Mouse (Mus musculus) embryonic stem cell, embryonic (primary cell): ENCODE measurements around the gene Olfr110.
"Not testable (repeated sequence)": the region's sequence is repeated elsewhere in the genome, so short reads cannot be mapped to it uniquely, and the experiment has no call there.

Experiments used
- CTCF ChIA-PET, 4 experiments: fragments of 300-600 bp in 2 of 4; fragments of 350-600 bp in 2 of 4; sonication (Branson Sonifier 250); formaldehyde crosslinking; loops; one replicate each; lab custom pipeline; 2022; ENCODE audit warnings: inconsistent platforms in 2 of 4; lab: Charles Lee
- POLR2A ChIA-PET, 4 experiments: fragments of 300-600 bp in 2 of 4; fragments of 350-600 bp in 2 of 4; sonication (Branson Sonifier 250); formaldehyde crosslinking; loops; one replicate each; lab custom pipeline; 2022; ENCODE audit warnings: antibody characterized with exemption in 4 of 4, inconsistent platforms in 1 of 4; lab: Charles Lee

The Olfr110 gene

DNA sequence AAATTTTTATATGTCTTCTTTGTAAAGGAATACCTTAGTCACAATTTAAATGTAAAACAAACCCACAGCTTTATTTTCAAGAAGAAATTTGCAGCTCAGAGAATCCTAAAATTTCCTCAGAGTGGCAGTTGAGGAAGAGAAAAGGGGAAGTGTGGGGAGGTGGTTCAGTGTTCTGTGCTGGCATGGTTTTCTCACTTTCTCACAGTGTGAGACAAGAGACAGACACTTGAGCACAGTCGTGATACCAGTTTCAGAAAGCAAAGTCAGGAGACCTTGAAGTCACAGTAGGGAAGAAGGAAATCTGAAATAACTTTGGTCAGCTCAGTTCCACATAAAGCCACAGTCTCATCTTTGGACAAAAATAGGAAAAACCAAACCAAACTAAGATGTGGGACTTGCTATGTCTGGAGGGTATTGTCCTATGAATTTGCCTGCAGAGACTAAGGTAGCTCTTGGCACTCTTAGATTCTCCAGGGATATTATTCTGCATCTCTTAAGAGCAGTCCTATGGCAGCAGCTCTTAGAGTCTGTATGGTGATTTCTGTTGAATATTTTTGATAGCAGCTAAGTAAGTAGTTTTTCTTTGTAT lies at the start of gene Olfr110:
Gene Olfr110 (plus strand): TSS at position 539 of the 589 bp plus-strand sequence.
- CTCF ChIA-PET: interaction anchor here in 1 of 4 experiments (0.6 kb wide), 1 partner anchor 593 kb away, joined by 3 read pairs; no protein-coding TSS in a partner anchor
- POLR2A ChIA-PET: no interaction called here

DNA sequence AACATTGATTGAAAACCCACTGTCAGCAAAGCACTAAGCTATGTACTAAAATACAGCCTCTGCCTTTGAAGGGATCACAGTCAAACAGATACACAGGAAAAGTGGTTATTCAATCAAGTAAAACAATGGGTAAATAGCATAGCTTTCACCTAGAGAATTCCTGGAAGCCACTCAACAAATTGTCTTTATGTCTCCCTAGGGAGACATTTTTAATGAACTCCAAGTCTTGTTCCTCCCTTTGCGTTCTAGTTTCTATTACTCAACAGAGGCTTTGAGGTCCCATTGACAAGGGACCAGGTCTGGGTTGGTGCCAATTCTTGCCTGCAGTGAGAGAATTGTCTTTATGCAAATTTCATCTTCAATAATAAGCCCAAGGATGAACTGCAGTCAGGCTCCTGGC lies 47.1 kb upstream of the Olfr110 start, which contains the start of gene Olfr108:
Gene Olfr108 (plus strand): TSS at position 301 of the 400 bp plus-strand sequence.
- CTCF ChIA-PET: no interaction called here
- POLR2A ChIA-PET: no interaction called here

DNA sequence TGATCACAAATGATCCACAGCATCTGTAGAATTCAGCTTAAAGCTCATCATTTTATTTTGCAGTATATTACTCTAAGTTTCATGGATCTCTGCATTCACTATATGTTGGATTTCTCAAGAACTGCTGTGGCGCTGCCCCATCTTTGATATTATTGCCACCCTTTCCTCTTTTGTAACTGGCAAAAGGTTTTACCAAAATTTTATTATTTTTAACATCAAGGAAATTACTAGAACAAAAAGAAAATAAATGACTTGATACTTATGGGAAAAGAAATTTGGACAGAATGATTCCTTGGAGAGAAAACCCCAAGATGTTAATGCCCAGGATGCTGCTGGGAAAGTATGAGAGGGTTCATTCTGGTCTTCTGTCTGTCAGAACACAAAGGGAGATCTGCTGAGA lies 33.7 kb upstream of the Olfr110 start, which contains the start of gene Olfr109:
Gene Olfr109 (plus strand): TSS at position 301 of the 400 bp plus-strand sequence.
- CTCF ChIA-PET: no interaction called here
- POLR2A ChIA-PET: no interaction called here

- ChIA-PET POLR2A (interaction anchor here in 1 of 4 experiments (0.6 kb wide), 1 partner anchor 66 kb away, joined by 5 read pairs; no protein-coding TSS in a partner anchor), CTCF (no interaction called here)
Measured at GRCm38 (mm10) chr17:37483452-37483851, 8.8 kb upstream of the Olfr110 start, which contains the start of gene H2-M2. Gene H2-M2 (minus strand): TSS chr17:37483552.

DNA sequence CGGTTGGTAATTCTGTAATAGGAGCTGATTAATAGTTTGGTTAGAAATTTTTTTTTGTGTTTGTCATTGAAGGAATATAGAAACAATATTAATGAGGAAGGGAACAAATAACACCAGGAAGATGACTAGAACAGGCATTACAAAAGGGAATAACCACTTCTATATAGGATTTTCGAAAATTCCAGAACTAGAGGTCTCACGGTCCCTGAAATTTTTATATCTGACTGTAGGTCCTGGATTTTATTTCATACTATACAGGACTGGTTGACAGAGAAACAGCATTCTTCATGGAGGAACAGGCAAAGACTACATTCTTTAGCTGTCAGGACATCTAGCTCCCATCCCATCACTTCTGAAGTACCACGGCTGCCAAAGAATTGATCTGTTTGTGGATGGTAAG lies 15.5 kb downstream of the Olfr110 start, which contains the start of gene Olfr111:
Gene Olfr111 (plus strand): TSS at position 301 of the 400 bp plus-strand sequence.
- ChIA-PET CTCF (no interaction called here), POLR2A (no interaction called here)

GRCm38 (mm10) chr17:37524612-37525011 lies 32.3 kb downstream of the Olfr110 start:
- CTCF ChIA-PET, POLR2A ChIA-PET: not testable (repeated sequence)

- CTCF ChIA-PET, POLR2A ChIA-PET: not testable (repeated sequence)
Measured at GRCm38 (mm10) chr17:37525427-37525826, 33.2 kb downstream of the Olfr110 start.

DNA sequence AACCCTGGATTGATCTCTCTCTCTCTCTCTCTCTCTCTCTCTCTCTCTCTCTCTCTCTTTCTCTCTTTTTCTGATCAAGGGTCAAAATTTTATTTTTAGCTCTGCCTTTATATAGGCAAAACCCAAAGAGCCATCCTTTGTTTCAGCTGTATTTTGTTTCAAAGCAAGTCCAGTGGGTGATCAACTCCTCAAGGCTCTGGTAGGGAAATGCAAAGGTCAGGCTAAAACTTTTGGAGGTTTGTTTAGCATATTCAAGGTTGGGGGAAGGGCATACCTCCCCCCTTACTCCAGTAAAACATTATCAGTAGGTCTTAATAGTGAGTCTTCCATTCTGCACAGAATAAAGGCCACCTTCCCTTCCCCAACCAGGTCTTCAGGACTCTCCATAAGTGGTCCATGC lies 42.9 kb downstream of the Olfr110 start:
- POLR2A ChIA-PET: interaction anchor here in 1 of 4 experiments (0.6 kb wide), 1 partner anchor 672 kb away, joined by 4 read pairs; no protein-coding TSS in a partner anchor
- CTCF ChIA-PET: no interaction called here

GRCm38 (mm10) chr17:37538416-37538815 lies 46.1 kb downstream of the Olfr110 start:
- CTCF ChIA-PET: not testable (repeated sequence)
- POLR2A ChIA-PET: interaction anchor here in 1 of 4 experiments (0.7 kb wide), 1 partner anchor 936 kb away, joined by 5 read pairs; no protein-coding TSS in a partner anchor

GRCm38 (mm10) chr17:37541454-37542119 lies 49.3 kb downstream of the Olfr110 start:
- ChIA-PET POLR2A (no interaction called here), CTCF (no interaction called here)

- ChIA-PET POLR2A (no interaction called here), CTCF (no interaction called here)
Measured at GRCm38 (mm10) chr17:37543800-37544435, 51.6 kb downstream of the Olfr110 start.
